Mouse (Mus musculus) olfactory bulb, adult 2 months (tissue): Measurements from ENCODE around the gene Jam2. TPM values are rescaled to one million over a fixed set of nuclear protein-coding genes. Genes with fewer than 3 reads are reported as not detected.

ENCODE experiments used
- H3K27ac ChIP-seq: fragments of 200-500 bp; 2 replicates; pipeline ENCODE4 v1.5.1; 2012; ENCODE audit warnings: low read depth, low read length; ENCODE audit not compliant: insufficient read depth
- H3K4me1 ChIP-seq: fragments of 200-500 bp; 2 replicates; pipeline ENCODE4 v1.6.1; 2012; ENCODE audit warnings: low read length; ENCODE audit not compliant: control insufficient read depth, insufficient read depth
- H3K4me3 ChIP-seq: fragments of 200-500 bp; 2 replicates; pipeline ENCODE4 v1.5.1; 2012; ENCODE audit warnings: mild to moderate bottlenecking, low read depth, low read length, moderate library complexity; ENCODE audit not compliant: insufficient read depth
- CTCF ChIP-seq: fragments of 200-500 bp; IDR thresholded peaks from 2 replicates; pipeline ENCODE4 v1.5.1; 2012; ENCODE audit warnings: low read depth, mild to moderate bottlenecking, low read length, moderate library complexity; ENCODE audit not compliant: insufficient read depth
- POLR2A ChIP-seq: fragments of 200-500 bp; IDR thresholded peaks from 2 replicates; pipeline ENCODE4 v1.6.1; 2012; ENCODE audit warnings: mild to moderate bottlenecking, low read depth, low read length, moderate library complexity; ENCODE audit not compliant: insufficient read depth
- WGBS: fragments of 180-500 bp; shearing (Covaris S2); methylation state at CpG from one replicate; pipeline ENCODE4 v1.1.7; 2018; 5-methylcytosine and 5-hydroxymethylcytosine counted together
- polyA plus RNA-seq: library from polyadenylated mRNA; stranded (reverse); fragments of >200 nt; gene quantifications from 2 replicates; pipeline ENCODE4 v1.2.4, GENCODE M21; 2012; ENCODE audit warnings: low replicate concordance; ENCODE audit not compliant: missing spikeins, insufficient read depth, insufficient read length

Jam2 gene
- polyA plus RNA-seq, 1 experiment: not detected

DNA sequence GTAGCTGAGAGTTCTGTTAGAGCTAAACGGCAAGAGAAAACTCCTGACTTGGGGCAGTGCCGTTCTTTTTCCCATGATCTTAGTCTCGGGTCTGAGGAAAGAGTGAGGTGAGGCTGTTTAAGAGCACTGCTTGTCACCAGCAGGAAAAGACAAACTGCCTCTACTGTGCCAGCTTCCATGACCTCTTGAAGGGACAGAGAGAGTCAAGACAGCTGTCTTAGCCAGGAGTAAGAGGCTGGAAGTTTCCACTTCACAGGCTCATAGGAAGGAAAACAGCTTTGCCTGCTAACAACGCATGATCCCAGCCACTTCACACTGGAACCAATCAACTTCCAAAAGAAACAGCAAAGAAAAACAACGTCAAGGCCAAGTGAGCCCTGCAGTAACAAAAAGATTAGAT, 57.8 kb downstream of the Jam2 start:
- TF ChIP-seq CTCF: no peak
- Histone ChIP-seq H3K4me3 (no peak overlapping the region), H3K27ac (no peak overlapping the region), H3K4me1 (peaks cover 4% of the 10 kb centered on the region)
- 74% methylated on average over 5 of the region's 5 CpGs for WGBS

- no peak for TF ChIP-seq CTCF
- TF ChIP-seq POLR2A: no peak
- Histone ChIP-seq H3K27ac (no peak overlapping the region), H3K4me3 (no peak overlapping the region), H3K4me1 (peaks cover 10% of the 10 kb centered on the region)
- WGBS: 52% methylated on average over 5 of the region's 5 CpGs
Observed at GRCm38 (mm10) chr16:84832736-84833135, 58.8 kb downstream of the Jam2 start.

GRCm38 (mm10) chr16:84834344-84834743, 60.4 kb downstream of the Jam2 start:
- TF ChIP-seq CTCF (no peak), POLR2A (no peak)
- H3K4me1 ChIP-seq: peaks cover 10% of the 10 kb centered on the region
- peak overlapping the region; percentile 85 for H3K27ac ChIP-seq
- H3K4me3 ChIP-seq: peak overlapping the region; percentile 98
- under 1% methylated on average over 22 of the region's 22 CpGs for WGBS

- TF ChIP-seq CTCF: no peak
- TF ChIP-seq POLR2A: peak; percentile 67
- under 1% methylated on average over 52 of the region's 52 CpGs for WGBS
- Histone ChIP-seq H3K4me3 (peak within 1 kb of the TSS; percentile 98), H3K27ac (peak within 1 kb of the TSS; percentile 85), H3K4me1 (peaks cover 10% of the 10 kb centered on the region)
Observed at GRCm38 (mm10) chr16:84834745-84835440, 61.0 kb downstream of the Jam2 start, which contains the start of gene Gabpa. Gabpa (plus strand) TSS chr16:84834925.

DNA sequence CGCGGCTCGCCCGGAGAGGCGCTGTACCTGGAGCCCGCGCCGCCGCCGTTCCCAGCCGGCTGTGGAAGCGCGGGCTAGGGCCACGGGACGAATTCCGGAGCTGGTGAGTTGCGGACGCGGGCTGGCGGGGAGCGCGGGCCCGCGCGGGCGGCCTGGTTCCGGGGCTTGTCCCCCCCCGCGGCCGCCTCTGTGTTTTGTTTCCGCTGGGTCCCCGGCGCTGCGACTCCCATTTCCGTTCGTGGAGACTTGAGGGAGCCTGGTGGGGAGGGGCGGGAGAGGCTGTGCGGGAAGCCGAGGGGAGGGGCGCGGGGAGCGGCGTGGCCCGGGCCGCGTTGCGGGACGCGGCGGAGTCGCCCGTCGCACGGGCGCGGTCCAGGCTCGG, 61.5 kb downstream of the Jam2 start, which contains the start of gene Atp5j:
TSS of gene Atp5j (minus strand) at position 185 of the 382 bp plus-strand sequence.
- Histone ChIP-seq H3K4me3 (peak within 1 kb of the TSS; percentile 98), H3K27ac (peak within 1 kb of the TSS; percentile 85), H3K4me1 (peaks cover 10% of the 10 kb centered on the region)
- under 1% methylated on average over 53 of the region's 57 CpGs for WGBS
- TF ChIP-seq CTCF (no peak), POLR2A (no peak; the same call in 1 of the 2 replicates)

GRCm38 (mm10) chr16:84835823-84836743, 62.2 kb downstream of the Jam2 start:
- Histone ChIP-seq H3K4me3 (peak overlapping the region; percentile 98), H3K27ac (peak overlapping the region; percentile 26; the same call in 1 of the 2 replicates), H3K4me1 (peaks cover 10% of the 10 kb centered on the region)
- WGBS: 8% methylated on average over 29 of the region's 29 CpGs
- TF ChIP-seq CTCF (no peak), POLR2A (no peak)

GRCm38 (mm10) chr16:84838576-84838975, 64.7 kb downstream of the Jam2 start:
- H3K27ac ChIP-seq: no peak overlapping the region
- peaks cover 6% of the 10 kb centered on the region for H3K4me1 ChIP-seq
- 86% methylated on average over 2 of the region's 2 CpGs for WGBS
- TF ChIP-seq CTCF (no peak), POLR2A (no peak)
- no peak overlapping the region for H3K4me3 ChIP-seq

- no peak overlapping the region for H3K4me3 ChIP-seq
- H3K4me1 ChIP-seq: no peaks in the 10 kb centered on the region
- TF ChIP-seq CTCF (no peak), POLR2A (no peak)
- no peak overlapping the region for H3K27ac ChIP-seq
- WGBS: 90% methylated on average over 6 of the region's 6 CpGs
Observed at GRCm38 (mm10) chr16:84853492-84853891, 79.6 kb downstream of the Jam2 start.

- Histone ChIP-seq H3K27ac (no peak overlapping the region), H3K4me3 (no peak overlapping the region), H3K4me1 (no peaks in the 10 kb centered on the region)
- WGBS: 87% methylated on average over 8 of the region's 8 CpGs
- TF ChIP-seq CTCF (no peak), POLR2A (no peak)
Observed at GRCm38 (mm10) chr16:84864656-84865055, 90.7 kb downstream of the Jam2 start.
